Mouse (Mus musculus) lung, embryonic 16.5 days (tissue): ENCODE measurements around the gene Aebp2. TPM values are rescaled to one million over a fixed set of nuclear protein-coding genes. Genes with fewer than 3 reads are reported as not detected.

Experiments
- polyA plus RNA-seq: library from polyadenylated mRNA; unstranded; fragments of >200 nt; fragmentation: Nextera tagmentation; extraction: Ambion mirVana; gene quantifications from 2 replicates; pipeline ENCODE4 v1.2.1, GENCODE M21; 2015

The Aebp2 gene
- polyA plus RNA-seq, 1 experiment from 2014 or later, result 9.9 TPM

Other genes with a start within 250 kb of the Aebp2 start
- gene Plekha5, start 198.6 kb upstream of the Aebp2 start, polyA plus RNA-seq, result 32.4 and 35.5 TPM in 2 replicates
- gene Gm11077, start 106.6 kb downstream of the Aebp2 start, polyA plus RNA-seq, result not detected in 2 replicates